Mouse (Mus musculus) midbrain, embryonic 15.5 days (tissue): Measurements from ENCODE around the gene Dpy30. TPM values are rescaled to one million over a fixed set of nuclear protein-coding genes. Genes with fewer than 3 reads are reported as not detected.

Source experiments
- ATAC-seq: fragments of 200-750 bp; cut with Nextera tagmentation; replicated peaks from 2 replicates; pipeline ENCODE4 v1.8.0; 2017; ENCODE audit warnings: moderate TSS enrichment
- H3K27ac ChIP-seq: fragments of 300-500 bp; sonication (generic); 2 replicates; pipeline ENCODE4 v1.5.1; 2015; ENCODE audit warnings: mild to moderate bottlenecking, inconsistent platforms
- H3K27me3 ChIP-seq: fragments of 300-500 bp; sonication (generic); replicated peaks from 2 replicates; pipeline ENCODE4 v1.6.1; 2015; ENCODE audit warnings: inconsistent platforms
- H3K36me3 ChIP-seq: fragments of 300-500 bp; sonication (generic); replicated peaks from 2 replicates; pipeline ENCODE4 v1.6.1; 2015; ENCODE audit warnings: inconsistent platforms
- H3K4me1 ChIP-seq: fragments of 300-500 bp; sonication (generic); 2 replicates; pipeline ENCODE4 v1.6.1; 2015; ENCODE audit warnings: inconsistent platforms
- H3K4me2 ChIP-seq: fragments of 300-500 bp; sonication (generic); 2 replicates; pipeline ENCODE4 v1.6.1; 2015; ENCODE audit warnings: inconsistent platforms, mild to moderate bottlenecking, moderate library complexity
- H3K4me3 ChIP-seq: fragments of 300-500 bp; sonication (generic); 2 replicates; pipeline ENCODE4 v1.5.1; 2015; ENCODE audit warnings: mild to moderate bottlenecking, inconsistent platforms
- H3K9ac ChIP-seq: fragments of 300-500 bp; sonication (generic); 2 replicates; pipeline ENCODE4 v1.6.1; 2015; ENCODE audit warnings: mild to moderate bottlenecking, inconsistent platforms
- H3K9me3 ChIP-seq: fragments of 300-500 bp; sonication (generic); 2 replicates; pipeline ENCODE4 v1.6.1; 2016; ENCODE audit warnings: inconsistent platforms
- WGBS: fragments of 180-500 bp; shearing (Covaris S2); methylation state at CpG from one replicate; pipeline ENCODE4 v1.1.7; 2015; ENCODE audit warnings: mixed read lengths; 5-methylcytosine and 5-hydroxymethylcytosine counted together
- polyA plus RNA-seq: library from polyadenylated mRNA; unstranded; fragments of >200 nt; fragmentation: Nextera tagmentation; extraction: Ambion mirVana; gene quantifications from 2 replicates; pipeline ENCODE4 v1.2.1, GENCODE M21; 2015

The Dpy30 gene
- polyA plus RNA-seq, 1 experiment from 2014 or later, result 191 TPM

GRCm38 (mm10) chr17:74291640-74292361, 31.9 kb downstream of the Dpy30 start:
- H3K27me3 ChIP-seq, result no peaks in the 10 kb centered on the region
- H3K4me3 ChIP-seq, result no peak overlapping the region
- H3K9me3 ChIP-seq, result no peaks in the 10 kb centered on the region
- H3K9ac ChIP-seq, result no peak overlapping the region
- no peak overlapping the region for H3K4me2 ChIP-seq
- ATAC-seq, result no peak
- 80% methylated on average over 4 of the region's 4 CpGs for WGBS
- no peak overlapping the region for H3K27ac ChIP-seq
- H3K36me3 ChIP-seq, result no peaks in the 10 kb centered on the region
- H3K4me1 ChIP-seq, result peaks cover 24% of the 10 kb centered on the region

- ATAC-seq, result no peak
- no peaks in the 10 kb centered on the region for H3K36me3 ChIP-seq
These were observed 32.9 kb downstream of the Dpy30 start for GRCm38 (mm10) chr17:74290869-74291268.

DNA sequence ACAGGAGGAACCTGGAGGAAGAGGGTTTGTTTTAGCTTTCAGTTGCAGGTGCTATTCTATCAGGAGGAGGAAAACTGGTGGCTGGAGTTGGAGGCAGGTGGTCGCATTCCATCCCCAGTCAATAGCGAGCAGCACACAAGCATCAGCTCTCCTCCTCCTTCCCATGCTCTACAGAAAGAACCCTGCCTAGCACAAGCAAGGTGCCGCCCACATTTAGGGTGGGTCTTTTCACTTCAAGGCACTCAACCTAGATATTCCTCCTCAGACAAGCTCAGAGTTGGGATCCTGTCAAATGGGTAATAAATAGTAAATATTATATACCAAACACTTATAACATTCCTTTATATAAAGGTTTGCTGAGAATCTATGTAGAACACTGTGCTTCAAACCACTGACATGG, 33.5 kb downstream of the Dpy30 start:
- Histone ChIP-seq H3K4me1 (peaks cover 24% of the 10 kb centered on the region), H3K36me3 (no peaks in the 10 kb centered on the region), H3K4me2 (no peak overlapping the region), H3K4me3 (no peak overlapping the region), H3K27me3 (no peaks in the 10 kb centered on the region), H3K9ac (no peak overlapping the region), H3K27ac (no peak overlapping the region), H3K9me3 (no peaks in the 10 kb centered on the region)
- 80% methylated on average over 3 of the region's 3 CpGs for WGBS
- no peak for ATAC-seq

More at GRCm38 (mm10) chr17:74290869-74291268, 32.9 kb downstream of the Dpy30 start:
- Histone ChIP-seq H3K9me3 (no peaks in the 10 kb centered on the region), H3K4me1 (peaks cover 24% of the 10 kb centered on the region), H3K4me2 (no peak overlapping the region), H3K27me3 (no peaks in the 10 kb centered on the region), H3K4me3 (no peak overlapping the region), H3K9ac (no peak overlapping the region), H3K27ac (no peak overlapping the region)

DNA sequence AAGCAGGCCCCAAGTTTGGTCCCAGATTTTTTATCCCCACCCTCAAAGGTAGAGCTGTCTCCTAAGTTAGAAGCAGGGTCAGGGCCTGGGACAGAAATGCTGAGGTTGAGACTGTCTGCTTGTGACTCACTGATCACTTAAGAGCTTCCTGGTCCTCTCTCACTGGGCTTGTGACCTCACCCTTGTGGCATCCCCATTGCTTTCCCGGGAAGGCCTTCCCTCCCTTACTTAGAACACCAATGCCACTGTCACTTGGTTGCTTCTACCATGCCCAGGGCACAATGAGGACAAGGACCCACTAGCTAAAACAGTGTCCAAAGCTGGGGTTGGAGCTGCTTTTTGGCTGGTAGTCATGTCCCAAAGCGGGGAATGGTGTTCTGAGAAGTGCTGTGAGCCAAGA, 35.1 kb downstream of the Dpy30 start:
- Histone ChIP-seq H3K9ac (no peak overlapping the region), H3K27me3 (no peaks in the 10 kb centered on the region), H3K4me2 (no peak overlapping the region), H3K4me3 (no peak overlapping the region), H3K36me3 (no peaks in the 10 kb centered on the region), H3K9me3 (no peaks in the 10 kb centered on the region), H3K4me1 (peaks cover 23% of the 10 kb centered on the region), H3K27ac (no peak overlapping the region)
- no peak for ATAC-seq
- 97% methylated on average over 2 of the region's 2 CpGs for WGBS

GRCm38 (mm10) chr17:74286140-74286730, 37.5 kb downstream of the Dpy30 start:
- 84% methylated on average over 4 of the region's 4 CpGs for WGBS

DNA sequence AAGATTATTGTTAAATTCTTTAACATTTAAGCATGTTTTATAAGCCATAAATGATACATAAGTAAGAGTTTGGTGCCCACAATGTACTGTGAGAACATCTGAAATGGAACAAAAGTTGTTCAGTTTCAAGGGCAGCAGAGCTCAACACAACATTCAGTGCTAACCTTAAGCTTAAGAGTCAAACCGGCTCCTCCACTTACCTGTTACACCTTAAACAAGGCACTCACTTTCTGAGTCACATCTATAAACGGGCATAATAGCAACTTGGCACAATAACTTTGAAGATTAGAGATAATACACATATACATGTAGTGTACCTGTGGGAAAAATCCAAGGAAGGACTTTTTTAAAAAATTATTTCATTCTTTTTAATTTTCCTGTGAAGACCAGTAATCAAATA, 38.0 kb downstream of the Dpy30 start:
- Histone ChIP-seq H3K27me3 (no peaks in the 10 kb centered on the region), H3K9ac (no peak overlapping the region), H3K4me3 (no peak overlapping the region), H3K4me1 (peaks cover under 1% of the 10 kb centered on the region), H3K36me3 (no peaks in the 10 kb centered on the region), H3K9me3 (no peaks in the 10 kb centered on the region), H3K4me2 (no peak overlapping the region), H3K27ac (no peak overlapping the region)
- 92% methylated on average over 2 of the region's 2 CpGs for WGBS
- no peak for ATAC-seq

More at GRCm38 (mm10) chr17:74286140-74286730, 37.5 kb downstream of the Dpy30 start:
- Histone ChIP-seq H3K4me1 (peaks cover 6% of the 10 kb centered on the region), H3K9ac (no peak overlapping the region), H3K27me3 (no peaks in the 10 kb centered on the region), H3K4me3 (no peak overlapping the region), H3K36me3 (no peaks in the 10 kb centered on the region), H3K27ac (no peak overlapping the region), H3K4me2 (no peak overlapping the region), H3K9me3 (no peaks in the 10 kb centered on the region)
- ATAC-seq, result no peak

DNA sequence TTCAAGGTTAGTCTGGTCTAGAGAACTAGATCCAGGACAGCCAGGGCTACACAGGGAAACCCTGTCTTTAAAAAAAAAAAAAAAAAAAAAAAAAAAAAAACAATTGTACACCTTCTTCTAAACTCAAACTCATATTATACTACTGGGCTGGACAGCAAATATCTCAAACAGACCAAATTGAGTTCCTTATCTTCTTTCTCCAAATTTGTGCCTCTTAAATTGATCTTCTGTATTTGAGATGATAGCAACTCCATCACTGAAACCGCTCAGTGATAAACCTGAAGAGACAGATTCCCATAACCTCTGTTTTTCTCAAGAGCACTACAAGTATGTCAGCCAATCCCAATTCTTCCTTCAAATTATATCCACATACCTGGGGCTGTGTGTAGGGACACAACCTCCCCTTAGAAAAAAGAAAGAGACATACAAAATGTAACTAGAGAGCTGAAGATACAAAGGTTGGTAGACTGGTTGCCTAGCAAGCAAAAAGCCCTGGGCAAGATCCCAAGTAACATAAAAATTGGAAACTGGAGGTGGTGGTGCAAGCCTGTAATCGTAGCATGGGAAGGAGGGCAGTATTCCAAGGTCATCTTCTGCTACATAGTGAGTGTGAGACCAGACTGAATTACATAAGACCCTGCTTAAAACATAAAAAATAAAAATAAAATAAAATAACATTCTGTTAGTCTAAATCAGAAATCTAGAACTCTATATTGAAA, 39.2 kb downstream of the Dpy30 start:
- 83% methylated on average over 2 of the region's 2 CpGs for WGBS
- Histone ChIP-seq H3K4me3 (no peak overlapping the region), H3K4me2 (no peak overlapping the region), H3K9ac (no peak overlapping the region), H3K27me3 (no peaks in the 10 kb centered on the region), H3K9me3 (no peaks in the 10 kb centered on the region), H3K27ac (no peak overlapping the region), H3K4me1 (no peaks in the 10 kb centered on the region; the same call in 1 of the 2 replicates), H3K36me3 (no peaks in the 10 kb centered on the region)
- ATAC-seq, result no peak

- no peak for ATAC-seq
- peaks cover 4% of the 10 kb centered on the region; the same call in 1 of the 2 replicates for H3K4me1 ChIP-seq
- H3K27me3 ChIP-seq, result no peaks in the 10 kb centered on the region
- no peak overlapping the region for H3K4me2 ChIP-seq
- H3K36me3 ChIP-seq, result no peaks in the 10 kb centered on the region
- no peaks in the 10 kb centered on the region for H3K9me3 ChIP-seq
- 88% methylated on average over 3 of the region's 3 CpGs for WGBS
- H3K27ac ChIP-seq, result no peak overlapping the region
- no peak overlapping the region for H3K4me3 ChIP-seq
- no peak overlapping the region for H3K9ac ChIP-seq
These were observed 41.7 kb downstream of the Dpy30 start for GRCm38 (mm10) chr17:74282024-74282423.

- Histone ChIP-seq H3K4me2 (no peak overlapping the region), H3K9me3 (no peaks in the 10 kb centered on the region), H3K27me3 (no peaks in the 10 kb centered on the region), H3K4me3 (no peak overlapping the region), H3K9ac (no peak overlapping the region), H3K27ac (no peak overlapping the region), H3K36me3 (no peaks in the 10 kb centered on the region), H3K4me1 (peaks cover 4% of the 10 kb centered on the region; the same call in 1 of the 2 replicates)
- WGBS, result 94% methylated on average over 8 of the region's 8 CpGs
- 0 out of 2 replicates have a peak, but pooled peaks have one; percentile 31 for ATAC-seq
These were observed 44.5 kb downstream of the Dpy30 start for GRCm38 (mm10) chr17:74278966-74279869.

DNA sequence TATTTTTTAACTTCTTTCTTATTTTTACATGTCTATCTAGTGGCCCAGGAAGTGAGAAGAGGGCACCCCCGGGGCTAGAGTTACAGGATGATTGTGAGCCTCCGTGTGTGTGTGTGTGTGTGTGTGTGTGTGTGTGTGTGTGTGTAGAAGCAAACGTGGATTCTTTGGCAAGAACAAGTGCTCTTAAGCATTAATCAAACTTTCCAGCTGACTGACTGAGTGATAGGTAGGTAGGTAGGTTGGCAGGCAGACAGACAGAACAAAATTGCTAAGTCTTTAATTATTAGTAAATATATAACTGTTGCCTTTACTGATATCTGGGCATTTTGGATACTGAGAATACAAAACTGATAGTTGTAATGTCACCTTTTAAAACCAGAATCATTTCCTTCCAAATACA, 49.3 kb downstream of the Dpy30 start:
- no peak for ATAC-seq
- Histone ChIP-seq H3K4me3 (no peak overlapping the region), H3K4me1 (0 out of 2 replicates have a peak, but pooled peaks cover 4% of the 10 kb centered on the region), H3K9ac (no peak overlapping the region), H3K9me3 (no peaks in the 10 kb centered on the region), H3K27ac (no peak overlapping the region), H3K36me3 (no peaks in the 10 kb centered on the region), H3K27me3 (no peaks in the 10 kb centered on the region), H3K4me2 (no peak overlapping the region)
- WGBS, result 85% methylated on average over 3 of the region's 3 CpGs

GRCm38 (mm10) chr17:74272683-74273205, 51.0 kb downstream of the Dpy30 start:
- Histone ChIP-seq H3K4me2 (no peak overlapping the region), H3K4me3 (no peak overlapping the region), H3K4me1 (no peaks in the 10 kb centered on the region), H3K9me3 (no peaks in the 10 kb centered on the region), H3K36me3 (no peaks in the 10 kb centered on the region), H3K9ac (no peak overlapping the region), H3K27ac (no peak overlapping the region), H3K27me3 (no peaks in the 10 kb centered on the region)
- 80% methylated on average over 16 of the region's 16 CpGs for WGBS
- no peak for ATAC-seq
